Mouse (Mus musculus) myocyte (in vitro differentiated cells): ENCODE results near the gene Xrcc1.

Source experiments
- MYOD1 ChIP-seq, 3 experiments: IDR thresholded peaks; one replicate each; pipeline ENCODE4 v1.6.1; 2011; ENCODE audit warnings: control low read depth in 2 of 3, low read depth in 2 of 3, mild to moderate bottlenecking in 2 of 3, moderate library complexity in 1 of 3; ENCODE audit not compliant: insufficient read length in 2 of 3, control insufficient read depth in 1 of 3
- POLR2A ChIP-seq: IDR thresholded peaks from one replicate; pipeline ENCODE4 v1.6.1; 2011; ENCODE audit warnings: low read depth, mild to moderate bottlenecking, control low read depth, moderate library complexity; ENCODE audit not compliant: insufficient read length
- SRF ChIP-seq: IDR thresholded peaks from one replicate; pipeline ENCODE4 v1.6.1; 2011; ENCODE audit warnings: low read depth; ENCODE audit not compliant: control insufficient read depth, insufficient read length
- TCF12 ChIP-seq: IDR thresholded peaks from one replicate; pipeline ENCODE4 v1.6.1; 2011; ENCODE audit warnings: mild to moderate bottlenecking, control low read depth; ENCODE audit not compliant: poor library complexity, insufficient read depth, severe bottlenecking

GRCm38 (mm10) chr7:24572455-24572854 lies 26.4 kb downstream of the Xrcc1 start:
- TF ChIP-seq POLR2A (no peak), MYOD1 (IDR thresholded peaks at IDR 0.05; ENCODE audit: control insufficient read depth in 1 of 3, insufficient read length in 2 of 3, low read depth in 2 of 3) (no peak), SRF (no peak), TCF12 (no peak)
